Mouse (Mus musculus): ENCODE results near the gene Actn3.
A peak's percentile ranks its signal among the peaks of the same experiment; 100 is the strongest.

Actn3 gene

DNA sequence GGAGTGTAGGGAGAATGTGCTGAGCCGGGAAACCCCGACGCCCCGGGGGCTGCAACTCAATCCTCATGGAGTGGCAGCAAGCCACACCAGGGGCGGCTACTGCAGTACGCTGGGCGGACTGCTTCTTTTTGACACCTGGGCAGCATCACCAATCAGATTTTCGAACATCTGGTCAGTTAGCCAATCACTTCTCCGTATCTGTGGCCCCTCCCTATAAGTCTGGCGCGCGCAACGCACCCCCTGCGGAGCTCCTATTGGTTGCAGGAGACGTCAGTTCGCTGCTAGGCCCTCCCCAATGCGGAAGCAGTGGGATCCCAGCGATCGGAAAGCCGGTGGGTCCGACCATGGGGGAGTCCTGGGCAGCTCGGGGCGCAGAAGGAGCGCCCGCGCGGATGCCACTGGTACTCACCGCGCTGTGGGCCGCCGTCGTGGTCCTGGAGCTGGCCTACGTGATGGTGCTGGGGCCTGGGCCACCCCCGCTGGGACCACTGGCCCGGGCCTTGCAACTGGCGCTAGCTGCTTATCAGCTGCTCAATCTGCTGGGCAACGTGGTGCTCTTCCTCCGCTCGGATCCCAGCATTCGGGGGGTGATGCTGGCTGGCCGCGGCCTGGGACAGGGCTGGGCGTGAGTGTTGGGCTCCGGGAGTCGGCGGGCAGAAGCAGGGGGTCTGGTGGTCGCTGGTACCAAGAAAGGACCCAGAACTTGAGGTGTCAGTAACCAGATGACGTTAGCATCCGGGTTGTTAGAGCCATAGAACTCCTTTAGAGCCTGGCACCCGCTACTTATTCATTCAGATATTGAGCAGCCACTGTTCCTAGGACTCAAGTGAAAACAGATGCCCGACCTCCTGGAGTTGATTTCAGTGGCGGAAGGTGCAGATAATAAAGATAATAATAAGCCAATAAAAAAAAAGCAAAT, 955 bp upstream of the Actn3 start, which contains the start of gene Zdhhc24:
Gene Zdhhc24 (plus strand): TSS at position 264 of the 919 bp plus-strand sequence.
- peak; percentile 75; the same call in 1 of the 2 replicates for TF ChIP-seq GATA4 (IDR thresholded peaks at IDR 0.05; ENCODE audit: insufficient replicate concordance, low read length)

DNA sequence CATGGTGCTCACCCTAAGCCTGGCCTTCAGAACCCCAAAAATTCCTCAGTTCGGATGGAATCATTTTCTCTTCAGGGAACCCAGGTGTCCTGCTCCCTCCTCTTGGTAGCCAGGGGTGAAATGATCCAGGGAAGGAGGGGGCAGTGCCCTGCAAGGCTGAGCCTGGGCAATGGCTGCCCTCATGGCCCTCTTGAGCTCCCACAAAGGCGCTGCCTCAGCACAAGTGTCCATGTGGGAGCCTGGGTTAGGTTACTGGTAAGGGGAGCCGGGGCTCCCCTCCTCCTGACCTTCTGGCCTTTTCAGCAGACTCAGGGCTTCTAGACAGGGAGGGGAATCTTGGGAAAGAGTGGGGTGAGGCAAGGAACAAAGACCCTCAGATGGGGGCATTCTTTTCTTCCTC, 954 bp downstream of the Actn3 start:
- TF ChIP-seq GATA4 (IDR thresholded peaks at IDR 0.05; ENCODE audit: insufficient replicate concordance, low read length): no peak

DNA sequence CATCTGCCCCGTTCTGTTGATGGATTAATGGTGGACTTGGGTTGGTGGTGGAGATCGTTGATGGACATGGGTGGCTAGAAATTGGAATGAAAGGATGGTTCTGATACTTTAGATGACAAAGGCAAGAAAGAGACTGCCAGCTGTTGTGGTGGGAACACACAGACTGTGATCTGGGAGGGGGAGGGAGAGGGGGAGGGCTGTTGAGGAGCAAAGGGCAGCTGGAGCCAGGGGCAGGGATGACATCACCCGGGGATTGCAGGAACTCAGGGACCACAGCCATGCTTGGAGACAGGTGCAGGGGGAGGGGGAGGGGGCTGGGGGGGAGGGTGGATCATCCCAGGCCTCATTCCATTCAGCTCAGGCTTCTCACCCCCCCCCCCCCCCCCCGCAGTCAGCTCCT, 1.5 kb downstream of the Actn3 start:
- TF ChIP-seq GATA4 (IDR thresholded peaks at IDR 0.05; ENCODE audit: insufficient replicate concordance, low read length): no peak

DNA sequence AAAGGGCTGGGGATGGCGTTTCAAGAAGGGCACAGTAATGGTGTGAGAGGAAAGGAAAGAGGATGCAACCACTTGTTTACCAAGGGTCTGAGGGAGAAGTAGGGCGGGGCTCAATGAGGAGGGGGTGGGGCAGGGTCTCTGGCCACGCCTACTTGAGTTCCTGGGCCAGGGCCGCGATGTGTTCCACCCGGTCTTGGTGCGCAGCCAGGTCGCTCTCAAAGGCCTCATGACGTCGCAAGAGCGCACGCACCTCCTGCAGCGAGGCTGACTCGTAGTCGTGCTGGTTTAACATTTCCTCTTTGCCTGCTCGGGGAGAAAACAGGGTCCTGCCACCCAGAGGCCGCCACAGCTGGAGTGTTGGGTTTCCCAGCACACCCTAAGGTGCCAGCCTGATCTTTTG, 12.6 kb downstream of the Actn3 start:
- TF ChIP-seq GATA4 (IDR thresholded peaks at IDR 0.05; ENCODE audit: insufficient replicate concordance, low read length): no peak

DNA sequence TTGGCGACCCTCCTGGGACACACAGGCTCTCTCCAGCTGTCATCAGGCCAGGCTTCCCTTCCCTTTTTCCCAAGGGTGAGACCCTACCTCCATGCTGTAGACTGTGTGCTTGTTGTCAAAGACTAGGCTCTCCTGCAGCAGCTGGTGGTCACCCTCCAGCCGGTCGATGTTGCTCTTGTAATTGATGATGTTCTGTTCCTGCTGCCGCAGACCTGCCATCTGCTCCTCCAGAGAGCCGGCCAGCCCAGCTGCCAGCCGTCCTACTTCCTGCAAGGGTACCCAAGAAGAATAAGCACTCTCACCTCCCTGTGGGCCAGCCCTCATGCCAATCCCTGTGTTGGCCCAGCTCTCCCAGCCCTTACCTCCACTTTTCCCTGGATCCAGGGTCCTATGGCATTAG, 14.7 kb downstream of the Actn3 start:
- no peak for TF ChIP-seq GATA4 (IDR thresholded peaks at IDR 0.05; ENCODE audit: insufficient replicate concordance, low read length)

DNA sequence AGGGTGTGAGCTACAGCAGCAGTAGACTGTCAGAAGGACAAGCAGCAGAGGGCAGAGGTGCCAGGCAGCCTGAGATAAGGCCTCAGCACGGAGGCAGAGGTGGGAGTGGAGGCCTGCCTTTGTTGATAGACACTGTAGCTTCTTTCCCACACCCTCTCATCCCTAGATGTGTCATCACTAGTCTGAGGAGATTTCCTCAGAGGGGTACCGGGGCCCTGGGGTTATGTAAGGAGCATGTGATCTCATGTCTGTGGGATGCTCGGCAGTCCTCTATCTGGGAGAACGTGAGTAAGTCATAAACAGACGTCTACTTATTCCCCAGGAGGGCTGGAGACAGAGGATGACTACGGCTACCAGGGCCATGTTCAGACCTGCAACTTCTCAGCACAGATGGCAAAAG, 18.6 kb downstream of the Actn3 start:
- TF ChIP-seq GATA4 (IDR thresholded peaks at IDR 0.05; ENCODE audit: insufficient replicate concordance, low read length): no peak

DNA sequence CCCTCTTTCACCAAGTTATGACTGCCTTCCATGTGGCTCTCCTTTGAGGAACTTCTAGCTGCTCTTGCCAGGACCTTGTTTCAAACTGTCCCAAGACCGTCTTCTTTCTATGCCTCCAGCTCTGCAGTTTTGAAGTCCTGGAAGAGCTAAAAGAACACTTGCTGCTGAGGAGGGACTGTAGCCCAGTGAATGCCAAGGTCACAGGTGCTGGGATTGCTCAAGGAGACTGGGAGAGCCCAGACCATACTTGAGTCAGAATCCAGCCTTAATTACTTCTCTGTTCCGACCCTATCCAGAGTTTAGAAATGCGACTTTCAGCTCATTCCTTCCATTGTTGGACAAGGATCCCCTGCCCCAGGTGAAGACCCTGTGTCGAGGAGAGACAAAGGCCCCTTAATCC, 21.8 kb downstream of the Actn3 start:
- no peak for TF ChIP-seq GATA4 (IDR thresholded peaks at IDR 0.05; ENCODE audit: insufficient replicate concordance, low read length)

DNA sequence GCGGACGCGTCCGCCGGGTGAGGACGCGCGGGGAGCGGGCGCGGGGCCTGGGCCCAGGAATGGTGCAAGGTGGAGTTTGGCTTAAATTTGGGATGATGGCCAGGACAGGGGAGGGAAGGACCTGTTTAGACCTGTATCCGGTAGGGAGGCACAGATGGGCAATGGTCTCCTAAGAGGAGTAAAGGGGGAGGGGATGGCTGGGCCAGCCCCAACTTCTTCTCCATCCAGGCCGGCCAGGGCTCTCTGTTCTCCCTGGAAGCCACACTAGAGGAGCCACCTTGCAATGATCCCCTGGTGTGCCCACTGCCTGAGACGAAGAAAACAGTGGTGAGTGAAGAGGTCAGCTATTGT, 22.3 kb downstream of the Actn3 start:
- TF ChIP-seq GATA4 (IDR thresholded peaks at IDR 0.05; ENCODE audit: insufficient replicate concordance, low read length): no peak

DNA sequence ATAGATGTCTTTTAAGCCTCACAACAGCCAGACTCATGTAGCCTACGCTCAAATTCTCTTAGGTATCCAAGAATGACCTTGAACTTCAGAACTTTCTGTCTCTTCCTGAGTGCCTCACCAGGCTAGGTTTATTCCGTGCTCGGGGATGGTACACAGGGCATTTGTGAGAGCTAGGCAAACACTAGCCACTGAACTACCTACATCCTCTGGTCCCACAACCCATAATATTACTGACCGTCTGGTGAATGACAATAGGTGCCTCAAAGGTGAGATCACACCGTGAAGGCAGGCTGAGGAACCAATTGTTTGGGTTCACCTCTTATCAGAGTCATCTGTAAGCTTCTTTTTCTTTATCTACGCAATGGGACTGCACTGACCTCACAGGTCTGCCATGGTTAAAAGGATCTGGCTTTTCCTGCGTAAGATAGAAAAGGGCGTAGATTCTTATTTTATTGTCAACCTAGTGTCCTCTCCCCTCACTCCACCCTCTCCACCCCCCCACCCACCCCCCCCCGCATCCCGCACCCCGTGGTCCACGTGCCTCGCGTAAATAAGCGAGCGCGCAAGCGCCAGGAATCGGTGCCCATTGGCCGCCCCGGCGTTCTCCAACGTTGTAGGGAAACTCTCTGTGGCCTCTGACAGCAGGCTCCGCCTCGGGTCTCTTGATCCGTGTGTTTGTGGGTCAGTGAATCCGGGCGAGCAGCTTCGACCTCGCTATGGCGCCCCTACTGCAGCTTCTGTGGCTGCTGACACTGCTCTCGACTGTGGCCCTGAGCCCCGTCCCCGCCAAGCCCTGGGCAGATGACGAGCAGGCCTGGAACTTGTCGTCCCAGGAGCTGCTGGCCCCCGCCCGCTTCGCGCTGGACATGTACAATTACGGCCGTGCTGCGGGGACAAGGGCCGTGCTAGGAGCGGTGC, 22.9 kb downstream of the Actn3 start, which contains the start of gene Ctsf:
Gene Ctsf (plus strand): TSS at position 579 of the 918 bp plus-strand sequence.
- TF ChIP-seq GATA4 (IDR thresholded peaks at IDR 0.05; ENCODE audit: insufficient replicate concordance, low read length): peak; percentile 8; the same call in 1 of the 2 replicates

DNA sequence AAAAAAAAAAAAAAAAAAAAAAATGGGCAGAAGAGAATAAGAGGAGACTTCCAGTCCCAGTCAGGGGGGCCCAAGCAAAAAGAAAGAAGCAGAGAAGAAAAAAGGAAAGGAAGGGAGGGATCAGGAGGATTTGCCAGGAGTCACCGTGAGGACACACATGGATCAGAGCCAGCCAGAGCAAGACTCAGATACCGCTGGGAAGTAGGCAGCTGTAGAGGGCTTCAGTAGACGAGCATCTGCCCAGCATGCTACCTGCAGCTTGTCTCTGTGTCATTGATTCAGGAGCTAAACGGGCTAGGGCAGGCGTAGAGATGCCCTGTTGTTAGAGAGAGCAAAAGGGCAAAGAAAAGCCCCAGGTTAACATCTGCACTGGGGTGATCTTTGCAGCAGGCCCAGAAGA, 27.4 kb downstream of the Actn3 start:
- no peak for TF ChIP-seq GATA4 (IDR thresholded peaks at IDR 0.05; ENCODE audit: insufficient replicate concordance, low read length)

DNA sequence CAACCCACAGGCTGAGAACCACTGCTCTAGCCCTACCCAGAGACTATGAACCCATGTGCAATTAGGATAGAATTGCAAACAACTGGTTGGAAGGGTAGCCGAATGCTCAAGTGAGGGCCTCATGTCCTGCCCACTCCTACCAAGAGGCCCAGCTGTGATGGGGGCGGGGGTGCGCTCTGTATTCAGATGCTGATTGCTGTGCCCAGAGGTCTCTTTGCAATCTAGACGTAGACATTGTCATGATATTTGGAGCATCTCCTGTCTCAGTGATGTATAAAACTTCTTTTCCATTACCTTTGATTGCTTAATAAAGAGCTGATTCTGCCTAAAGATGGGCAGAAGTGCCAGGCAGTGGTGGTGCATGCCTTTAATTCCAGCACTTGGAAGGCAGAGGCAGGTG, 27.9 kb downstream of the Actn3 start:
- TF ChIP-seq GATA4 (IDR thresholded peaks at IDR 0.05; ENCODE audit: insufficient replicate concordance, low read length): no peak

DNA sequence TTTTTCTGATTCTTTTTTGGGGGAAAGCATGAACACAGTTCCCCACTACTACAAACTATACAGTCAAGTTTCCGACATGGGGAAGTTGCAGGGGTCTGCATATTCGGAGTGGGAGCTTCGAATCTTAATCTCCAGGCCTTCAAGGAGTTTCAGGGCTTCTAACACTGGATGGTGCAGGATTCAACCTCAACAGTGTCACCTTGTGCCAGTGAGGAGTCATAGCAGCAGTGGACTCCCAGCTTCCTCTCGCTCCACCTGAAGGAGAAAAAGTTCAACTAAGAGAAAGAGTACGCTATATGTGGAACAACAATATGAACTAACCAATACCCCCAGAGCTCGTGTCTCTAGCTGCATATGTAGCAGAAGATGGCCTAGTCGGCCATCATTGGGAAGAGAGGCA, 30.2 kb downstream of the Actn3 start:
- TF ChIP-seq GATA4 (IDR thresholded peaks at IDR 0.05; ENCODE audit: insufficient replicate concordance, low read length): no peak

DNA sequence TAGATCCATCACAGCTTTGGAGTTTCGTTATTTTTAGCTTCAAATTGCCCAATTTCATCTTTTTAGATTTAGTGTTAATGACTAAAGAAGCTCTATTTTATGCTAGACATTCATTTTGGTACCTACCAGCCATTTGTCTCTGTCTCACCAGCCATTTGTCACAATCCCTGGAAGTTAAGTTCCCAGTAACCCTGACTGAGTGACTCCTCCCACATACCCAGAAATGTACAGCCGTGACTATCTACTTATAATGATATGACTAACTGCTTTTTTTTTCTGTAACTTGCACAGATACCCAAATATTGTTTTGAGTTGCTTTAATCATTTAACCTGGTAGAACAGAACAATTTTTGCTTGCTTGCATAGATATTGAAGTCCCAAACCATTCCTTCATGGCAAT, 31.9 kb downstream of the Actn3 start:
- TF ChIP-seq GATA4 (IDR thresholded peaks at IDR 0.05; ENCODE audit: insufficient replicate concordance, low read length): no peak

DNA sequence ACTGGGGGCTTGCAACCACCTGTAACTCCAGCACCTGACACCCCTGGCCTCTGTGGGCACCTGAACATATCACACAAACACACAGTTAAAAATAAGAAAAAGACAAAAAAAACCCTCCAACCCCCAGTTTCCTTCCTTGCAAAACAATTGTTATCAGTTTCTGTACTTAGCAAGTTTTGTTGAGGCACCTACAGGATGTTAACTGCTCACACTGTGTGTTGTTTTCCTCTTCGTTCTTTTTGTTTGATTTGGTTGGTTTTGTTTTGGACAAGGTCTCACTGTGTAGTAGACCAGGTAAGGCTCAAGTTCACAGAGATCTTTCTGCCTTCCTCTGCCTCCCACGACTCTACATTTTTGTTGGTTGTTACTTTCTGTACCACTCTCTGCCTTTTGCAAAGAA, 35.1 kb downstream of the Actn3 start:
- TF ChIP-seq GATA4 (IDR thresholded peaks at IDR 0.05; ENCODE audit: insufficient replicate concordance, low read length): no peak

DNA sequence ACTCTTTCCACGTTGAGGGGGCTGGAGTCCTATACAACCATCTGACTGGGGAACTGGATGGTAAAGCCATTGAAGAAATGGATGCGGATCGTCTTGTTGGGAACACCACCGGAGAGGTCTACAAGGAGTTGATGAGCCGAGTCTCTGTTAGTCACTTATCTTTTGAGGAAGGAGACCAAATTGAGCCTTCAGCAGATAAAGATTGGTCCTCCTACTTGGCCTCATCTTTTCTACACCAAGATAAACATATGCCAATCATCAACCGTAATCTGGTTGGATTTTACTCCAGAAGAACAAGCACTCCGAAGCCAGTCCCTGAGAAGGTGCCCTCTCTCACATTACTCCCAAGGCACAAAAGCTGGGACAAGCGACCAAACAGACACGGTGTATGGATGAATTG, 36.9 kb downstream of the Actn3 start:
- TF ChIP-seq GATA4 (IDR thresholded peaks at IDR 0.05; ENCODE audit: insufficient replicate concordance, low read length): no peak

DNA sequence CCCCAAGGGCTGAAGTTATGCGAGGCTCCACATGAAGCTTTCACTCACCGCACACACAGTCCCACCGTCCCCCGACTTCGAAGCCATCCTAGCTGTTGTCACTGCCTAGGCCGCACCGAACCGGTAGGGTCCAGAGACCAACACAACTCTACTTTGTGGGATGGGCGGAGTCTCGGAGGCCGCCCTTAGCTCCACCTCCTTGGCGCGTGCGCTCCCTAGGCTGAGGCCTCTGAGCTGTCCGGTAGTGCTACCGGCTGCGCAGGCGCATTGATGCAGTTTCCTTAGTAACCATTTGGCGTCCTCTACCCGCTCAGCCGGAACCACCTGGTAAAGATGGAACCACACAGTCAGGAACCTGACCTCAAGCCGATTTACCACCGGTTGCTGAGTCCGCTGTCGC, 38.6 kb downstream of the Actn3 start, which contains the start of the genes Ccs and Ccdc87:
Gene Ccs (minus strand): TSS at position 184 of the 400 bp plus-strand sequence.
Gene Ccdc87 (plus strand): TSS at position 218 of the 400 bp plus-strand sequence.
- TF ChIP-seq GATA4 (IDR thresholded peaks at IDR 0.05; ENCODE audit: insufficient replicate concordance, low read length): no peak
